Mouse (Mus musculus): ENCODE measurements at regions not wholly inside any gene's neighbourhood (a gene's known extent, or its start where the extent isn't known, plus 50 kb on each side); places are given as distances from the start of the nearest gene placed in this dataset.

DNA sequence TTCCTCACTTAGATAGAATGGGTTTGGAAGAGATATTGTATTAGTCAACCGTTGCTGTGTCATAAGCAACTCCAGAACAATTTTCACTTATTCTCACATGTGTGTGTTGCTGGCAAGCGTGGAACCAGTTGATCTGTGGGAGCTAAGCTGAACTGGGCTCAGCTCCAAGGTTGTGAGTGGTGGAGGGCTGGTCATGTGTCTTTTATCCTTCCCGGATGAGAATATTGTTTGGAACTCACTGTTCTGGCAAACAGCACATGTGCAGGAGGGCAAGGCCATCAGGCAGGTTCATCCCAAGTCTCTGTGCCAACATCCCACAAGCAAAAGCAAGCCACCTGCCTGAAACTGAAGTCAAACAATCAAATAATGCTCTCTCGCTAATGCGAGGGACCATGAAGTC, 656.8 kb downstream of the Diaph3 start:
- DNase-seq (ENCODE audit: low read depth, low spot score), result no peak
- in situ Hi-C loops (cut with MboI; ENCODE audit: low sequenced_read_pairs in 2 of 2, unreplicated experiment in 2 of 2), result no loop called here
- no peak overlapping the region for H3K4me3 ChIP-seq (ENCODE audit: insufficient read depth in 1 of 2, low read depth in 1 of 2, low read length in 2 of 2, poor library complexity in 1 of 2, severe bottlenecking in 1 of 2)
- no peaks in the 10 kb centered on the region for H3K4me1 ChIP-seq (ENCODE audit: control insufficient read depth in 2 of 2, insufficient read depth in 2 of 2, low read length in 2 of 2, poor library complexity in 1 of 2)
- H3K36me3 ChIP-seq (ENCODE audit: control insufficient read depth, insufficient read depth, low read length, poor library complexity, severe bottlenecking), result no peaks in the 10 kb centered on the region
- no peak overlapping the region for H3K27ac ChIP-seq (ENCODE audit: insufficient read depth, low read depth, low read length, poor library complexity, severe bottlenecking)
- H3K9ac ChIP-seq (ENCODE audit: insufficient read depth, low read depth, low read length, poor library complexity, severe bottlenecking), result no peak overlapping the region
- no peak for TF ChIP-seq MAFK (IDR thresholded peaks at IDR 0.05; ENCODE audit: insufficient read depth, low read depth, low read length)
- no peak for TF ChIP-seq ZC3H11A (IDR thresholded peaks at IDR 0.05; ENCODE audit: borderline replicate concordance, low read depth, low read length)
- no peak for TF ChIP-seq CHD2 (IDR thresholded peaks at IDR 0.05; ENCODE audit: low read depth, low read length)
- TF ChIP-seq HCFC1 (IDR thresholded peaks at IDR 0.05; ENCODE audit: borderline replicate concordance, insufficient read depth, low read length), result no peak
- TF ChIP-seq ZNF384 (IDR thresholded peaks at IDR 0.05; ENCODE audit: low read depth, low read length), result no peak
- no peaks in the 10 kb centered on the region for H3K9me3 ChIP-seq (ENCODE audit: control insufficient read depth, insufficient read depth, low read depth, low read length)

GRCm38 (mm10) chr14:86473604-86474003, 667.4 kb downstream of the Diaph3 start:
- in situ Hi-C loops (cut with MboI; ENCODE audit: low sequenced_read_pairs in 2 of 2, unreplicated experiment in 2 of 2), result no loop called here
- Histone ChIP-seq H3K9me3 (ENCODE audit: control insufficient read depth, insufficient read depth, low read depth, low read length) (no peaks in the 10 kb centered on the region), H3K4me3 (ENCODE audit: insufficient read depth in 1 of 2, low read depth in 1 of 2, low read length in 2 of 2, poor library complexity in 1 of 2, severe bottlenecking in 1 of 2) (no peak overlapping the region), H3K9ac (ENCODE audit: insufficient read depth, low read depth, low read length, poor library complexity, severe bottlenecking) (no peak overlapping the region), H3K27ac (ENCODE audit: insufficient read depth, low read depth, low read length, poor library complexity, severe bottlenecking) (no peak overlapping the region), H3K36me3 (ENCODE audit: control insufficient read depth, insufficient read depth, low read length, poor library complexity, severe bottlenecking) (no peaks in the 10 kb centered on the region), H3K4me1 (ENCODE audit: control insufficient read depth in 2 of 2, insufficient read depth in 2 of 2, low read length in 2 of 2, poor library complexity in 1 of 2) (no peaks in the 10 kb centered on the region)
- TF ChIP-seq ZC3H11A (IDR thresholded peaks at IDR 0.05; ENCODE audit: borderline replicate concordance, low read depth, low read length) (no peak), MAFK (IDR thresholded peaks at IDR 0.05; ENCODE audit: insufficient read depth, low read depth, low read length) (no peak), CHD2 (IDR thresholded peaks at IDR 0.05; ENCODE audit: low read depth, low read length) (no peak), ZNF384 (IDR thresholded peaks at IDR 0.05; ENCODE audit: low read depth, low read length) (no peak), HCFC1 (IDR thresholded peaks at IDR 0.05; ENCODE audit: borderline replicate concordance, insufficient read depth, low read length) (no peak)
- DNase-seq (ENCODE audit: low read depth, low spot score), result no peak

- TF ChIP-seq MAFK (IDR thresholded peaks at IDR 0.05; ENCODE audit: insufficient read depth, low read depth, low read length) (no peak), ZC3H11A (IDR thresholded peaks at IDR 0.05; ENCODE audit: borderline replicate concordance, low read depth, low read length) (no peak), HCFC1 (IDR thresholded peaks at IDR 0.05; ENCODE audit: borderline replicate concordance, insufficient read depth, low read length) (no peak), CHD2 (IDR thresholded peaks at IDR 0.05; ENCODE audit: low read depth, low read length) (no peak), ZNF384 (IDR thresholded peaks at IDR 0.05; ENCODE audit: low read depth, low read length) (no peak)
- Histone ChIP-seq H3K4me1 (ENCODE audit: control insufficient read depth in 2 of 2, insufficient read depth in 2 of 2, low read length in 2 of 2, poor library complexity in 1 of 2) (no peaks in the 10 kb centered on the region), H3K27ac (ENCODE audit: insufficient read depth, low read depth, low read length, poor library complexity, severe bottlenecking) (no peak overlapping the region), H3K4me3 (ENCODE audit: insufficient read depth in 1 of 2, low read depth in 1 of 2, low read length in 2 of 2, poor library complexity in 1 of 2, severe bottlenecking in 1 of 2) (no peak overlapping the region), H3K9me3 (ENCODE audit: control insufficient read depth, insufficient read depth, low read depth, low read length) (no peaks in the 10 kb centered on the region), H3K36me3 (ENCODE audit: control insufficient read depth, insufficient read depth, low read length, poor library complexity, severe bottlenecking) (no peaks in the 10 kb centered on the region), H3K9ac (ENCODE audit: insufficient read depth, low read depth, low read length, poor library complexity, severe bottlenecking) (no peak overlapping the region)
- in situ Hi-C loops (cut with MboI; ENCODE audit: low sequenced_read_pairs in 2 of 2, unreplicated experiment in 2 of 2), result no loop called here
- no peak for DNase-seq (ENCODE audit: low read depth, low spot score)
Observed at GRCm38 (mm10) chr14:86470462-86470861, 670.6 kb downstream of the Diaph3 start.

DNA sequence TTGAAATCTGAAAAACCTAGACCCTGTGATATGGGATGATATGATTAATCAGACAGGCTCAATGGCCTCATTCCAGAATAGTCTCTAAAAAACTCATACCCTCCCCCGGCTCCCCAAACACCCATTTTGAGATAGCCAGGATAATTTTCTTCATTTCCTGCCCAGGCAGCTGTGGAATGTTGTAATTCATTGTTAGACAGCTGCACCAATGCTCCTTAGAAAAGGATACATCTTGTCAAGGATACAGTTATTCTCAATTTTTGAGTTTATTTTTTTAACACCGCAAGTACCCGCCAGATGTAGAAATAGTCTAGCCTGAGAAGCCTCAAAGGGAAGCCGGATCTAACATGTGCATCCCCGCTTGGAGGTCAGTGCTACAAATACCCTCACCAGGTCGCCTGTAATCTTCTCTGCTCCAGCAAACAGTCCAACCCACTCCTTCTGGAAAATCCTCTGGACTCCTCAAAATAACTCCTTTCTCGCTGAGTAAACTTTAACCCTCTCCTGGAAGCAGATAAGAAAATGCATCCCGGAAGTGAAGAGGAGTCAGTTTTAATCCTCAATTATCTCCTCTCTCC, 673.1 kb downstream of the Diaph3 start:
- TF ChIP-seq CHD2 (IDR thresholded peaks at IDR 0.05; ENCODE audit: low read depth, low read length) (no peak), MAFK (IDR thresholded peaks at IDR 0.05; ENCODE audit: insufficient read depth, low read depth, low read length) (no peak), HCFC1 (IDR thresholded peaks at IDR 0.05; ENCODE audit: borderline replicate concordance, insufficient read depth, low read length) (no peak), ZC3H11A (IDR thresholded peaks at IDR 0.05; ENCODE audit: borderline replicate concordance, low read depth, low read length) (no peak), ZNF384 (IDR thresholded peaks at IDR 0.05; ENCODE audit: low read depth, low read length) (no peak)
- DNase-seq (ENCODE audit: low read depth, low spot score), result no peak
- H3K27ac ChIP-seq (ENCODE audit: insufficient read depth, low read depth, low read length, poor library complexity, severe bottlenecking), result no peak overlapping the region
- no peak overlapping the region for H3K4me3 ChIP-seq (ENCODE audit: insufficient read depth in 1 of 2, low read depth in 1 of 2, low read length in 2 of 2, poor library complexity in 1 of 2, severe bottlenecking in 1 of 2)
- no peaks in the 10 kb centered on the region for H3K9me3 ChIP-seq (ENCODE audit: control insufficient read depth, insufficient read depth, low read depth, low read length)
- in situ Hi-C loops (cut with MboI; ENCODE audit: low sequenced_read_pairs in 2 of 2, unreplicated experiment in 2 of 2), result no loop called here
- no peaks in the 10 kb centered on the region for H3K4me1 ChIP-seq (ENCODE audit: control insufficient read depth in 2 of 2, insufficient read depth in 2 of 2, low read length in 2 of 2, poor library complexity in 1 of 2)
- no peak overlapping the region for H3K9ac ChIP-seq (ENCODE audit: insufficient read depth, low read depth, low read length, poor library complexity, severe bottlenecking)
- H3K36me3 ChIP-seq (ENCODE audit: control insufficient read depth, insufficient read depth, low read length, poor library complexity, severe bottlenecking), result no peaks in the 10 kb centered on the region

- Histone ChIP-seq H3K4me1 (ENCODE audit: control insufficient read depth in 2 of 2, insufficient read depth in 2 of 2, low read length in 2 of 2, poor library complexity in 1 of 2) (no peaks in the 10 kb centered on the region), H3K9ac (ENCODE audit: insufficient read depth, low read depth, low read length, poor library complexity, severe bottlenecking) (no peak overlapping the region), H3K27ac (ENCODE audit: insufficient read depth, low read depth, low read length, poor library complexity, severe bottlenecking) (no peak overlapping the region), H3K36me3 (ENCODE audit: control insufficient read depth, insufficient read depth, low read length, poor library complexity, severe bottlenecking) (no peaks in the 10 kb centered on the region), H3K9me3 (ENCODE audit: control insufficient read depth, insufficient read depth, low read depth, low read length) (no peaks in the 10 kb centered on the region), H3K4me3 (ENCODE audit: insufficient read depth in 1 of 2, low read depth in 1 of 2, low read length in 2 of 2, poor library complexity in 1 of 2, severe bottlenecking in 1 of 2) (no peak overlapping the region)
- in situ Hi-C loops (cut with MboI; ENCODE audit: low sequenced_read_pairs in 2 of 2, unreplicated experiment in 2 of 2), result no loop called here
- TF ChIP-seq ZNF384 (IDR thresholded peaks at IDR 0.05; ENCODE audit: low read depth, low read length), result no peak
- no peak for TF ChIP-seq ZC3H11A (IDR thresholded peaks at IDR 0.05; ENCODE audit: borderline replicate concordance, low read depth, low read length)
- TF ChIP-seq CHD2 (IDR thresholded peaks at IDR 0.05; ENCODE audit: low read depth, low read length), result no peak
- TF ChIP-seq HCFC1 (IDR thresholded peaks at IDR 0.05; ENCODE audit: borderline replicate concordance, insufficient read depth, low read length), result no peak
- TF ChIP-seq MAFK (IDR thresholded peaks at IDR 0.05; ENCODE audit: insufficient read depth, low read depth, low read length), result no peak
- no peak for DNase-seq (ENCODE audit: low read depth, low spot score)
Observed at GRCm38 (mm10) chr14:86463388-86463787, 677.6 kb downstream of the Diaph3 start.

All from ES-E14 (cell line).